Mouse (Mus musculus) Patski (cell line): ENCODE data around the gene Dhx34. TPM values are rescaled to one million over a fixed set of nuclear protein-coding genes. Genes with fewer than 3 reads are reported as not detected.

Experiments used
- ATAC-seq: fragments of 100-300 bp; one replicate; pipeline ENCODE4 v1.8.0; 2021
- CTCF ChIA-PET: fragments of 350-600 bp; sonication (Branson Sonifier 250); formaldehyde crosslinking; loops from one replicate; lab custom pipeline; 2022; ENCODE audit warnings: inconsistent platforms; lab: Charles Lee
- POLR2A ChIA-PET: fragments of 350-600 bp; sonication (Branson Sonifier 250); formaldehyde crosslinking; loops from one replicate; lab custom pipeline; 2022; ENCODE audit warnings: antibody characterized with exemption, inconsistent platforms; lab: Charles Lee
- DNase-seq: peaks from one replicate; pipeline ENCODE4 v3.0.0-alpha.2; 2011; ENCODE audit warnings: low read depth, low spot score
- H3K27me3 ChIP-seq: fragments of 371-371 bp; one replicate; pipeline ENCODE4 v1.5.1; 2021
- CTCF ChIP-seq: fragments of 100-300 bp; IDR thresholded peaks from one replicate; pipeline ENCODE4 v1.5.1; 2021
- in situ Hi-C: fragments of 300-500 bp; cut with MboI; formaldehyde crosslinking; loops from 3 replicates; pipeline ENCODE4 v1.11.1; 2018; ENCODE audit warnings: low pct_unique_long_range_greater_than_20kb, mixed read lengths
- polyA plus RNA-seq: library from polyadenylated mRNA; unstranded; gene quantifications from one replicate; pipeline ENCODE4 v1.2.3, GENCODE M21; 2021

Gene Dhx34
- polyA plus RNA-seq, 1 experiment from 2014 or later: 15.1 TPM

- ChIA-PET POLR2A (no interaction called here), CTCF (interaction anchor here (1.0 kb wide), 1 partner anchor 9 kb away, joined by 4 read pairs; no protein-coding TSS in a partner anchor)
- no peaks in the 10 kb centered on the region for H3K27me3 ChIP-seq
- in situ Hi-C loops: no loop called here
- ATAC-seq: no peak
- DNase-seq: no peak
- no peak for TF ChIP-seq CTCF
These were observed 32.4 kb upstream of the Dhx34 start for GRCm38 (mm10) chr7:16254195-16254594.

- TF ChIP-seq CTCF: no peak
- H3K27me3 ChIP-seq: no peaks in the 10 kb centered on the region
- DNase-seq (no peak), ATAC-seq (no peak)
- in situ Hi-C loops: no loop called here
- ChIA-PET CTCF (interaction anchor here (1.1 kb wide), 1 partner anchor 23 kb away, joined by 4 read pairs; no protein-coding TSS in a partner anchor), POLR2A (no interaction called here)
These were observed 28.9 kb upstream of the Dhx34 start for GRCm38 (mm10) chr7:16250687-16251086.

GRCm38 (mm10) chr7:16245958-16246357, 24.1 kb upstream of the Dhx34 start:
- ATAC-seq (no peak), DNase-seq (no peak)
- in situ Hi-C loops: no loop called here
- no peaks in the 10 kb centered on the region for H3K27me3 ChIP-seq
- ChIA-PET POLR2A (no interaction called here), CTCF (no interaction called here)
- no peak for TF ChIP-seq CTCF

- POLR2A ChIA-PET: no interaction called here
- ATAC-seq: no peak
These were observed 22.2 kb upstream of the Dhx34 start, which contains the start of gene C5ar2 for GRCm38 (mm10) chr7:16244067-16244466. Gene C5ar2, minus strand, starts transcription at chr7:16244154.

GRCm38 (mm10) chr7:16242198-16242597, 20.4 kb upstream of the Dhx34 start:
- ATAC-seq (no peak), DNase-seq (no peak)
- H3K27me3 ChIP-seq: no peaks in the 10 kb centered on the region
- in situ Hi-C loops: no loop called here
- CTCF ChIA-PET: interaction anchor here (1.0 to 1.6 kb wide), 2 partner anchors 16 to 50 kb away, joined by 3 to 4 read pairs; no protein-coding TSS in a partner anchor
- no peak for TF ChIP-seq CTCF
- POLR2A ChIA-PET: interaction anchor here (0.6 kb wide), 1 partner anchor 15 kb away, joined by 3 read pairs; no protein-coding TSS in a partner anchor

More at GRCm38 (mm10) chr7:16244067-16244466, 22.2 kb upstream of the Dhx34 start, which contains the start of gene C5ar2:
- no peaks in the 10 kb centered on the region for H3K27me3 ChIP-seq
- DNase-seq: no peak
- no peak for TF ChIP-seq CTCF
- CTCF ChIA-PET: no interaction called here
- in situ Hi-C loops: no loop called here

GRCm38 (mm10) chr7:16241787-16242186, 19.9 kb upstream of the Dhx34 start:
- in situ Hi-C loops: no loop called here
- DNase-seq: no peak
- no peak for TF ChIP-seq CTCF
- no peaks in the 10 kb centered on the region for H3K27me3 ChIP-seq
- ChIA-PET CTCF (interaction anchor here (1.0 to 1.6 kb wide), 2 partner anchors 13 to 49 kb away, joined by 3 to 4 read pairs; no protein-coding TSS in a partner anchor), POLR2A (no interaction called here)
- no peak for ATAC-seq

GRCm38 (mm10) chr7:16240978-16241303, 19.1 kb upstream of the Dhx34 start:
- no peak for ATAC-seq
- ChIA-PET CTCF (interaction anchor here (1.0 kb wide), 1 partner anchor 13 kb away, joined by 3 read pairs; no protein-coding TSS in a partner anchor), POLR2A (interaction anchor here (0.6 kb wide), 1 partner anchor 28 kb away, joined by 5 read pairs; no protein-coding TSS in a partner anchor)
- DNase-seq: no peak
- in situ Hi-C loops: no loop called here
- H3K27me3 ChIP-seq: no peaks in the 10 kb centered on the region
- TF ChIP-seq CTCF: no peak

DNA sequence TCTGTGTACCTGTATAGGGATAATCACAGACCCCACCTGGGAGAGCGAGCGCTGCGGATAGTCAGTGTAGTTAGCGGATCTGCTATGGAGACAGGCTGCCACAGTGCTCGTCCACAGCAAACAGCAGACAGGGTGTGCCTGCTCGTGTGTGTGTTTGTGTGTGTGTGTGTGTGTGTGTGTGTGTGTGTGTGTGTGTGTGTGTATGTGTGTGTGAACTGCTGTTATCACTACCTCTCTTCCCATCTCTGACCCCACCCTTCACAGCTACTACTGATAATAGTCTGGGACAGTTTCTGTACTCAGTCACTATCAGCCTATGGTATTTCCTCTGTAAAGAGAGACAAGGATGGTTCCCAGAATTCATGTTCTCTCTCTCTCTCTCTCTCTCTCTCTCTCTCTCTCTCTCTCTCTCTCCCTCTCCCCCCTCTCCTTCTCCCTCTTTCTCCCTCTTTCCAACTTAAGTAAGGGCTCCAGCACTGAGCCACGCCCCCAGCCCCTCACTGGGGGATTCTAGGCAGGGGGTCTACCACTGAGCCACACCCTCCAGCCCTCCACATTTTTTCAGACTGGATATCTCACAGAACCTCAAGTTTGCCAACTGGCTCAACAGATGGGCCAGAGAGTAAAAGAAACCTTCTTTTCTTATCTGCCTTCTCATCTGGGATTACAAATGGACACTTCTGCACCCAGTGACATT, 18.6 kb upstream of the Dhx34 start:
- CTCF ChIA-PET: no interaction called here
- TF ChIP-seq CTCF: no peak
- ATAC-seq (no peak), DNase-seq (no peak)
- POLR2A ChIA-PET: no interaction called here
- in situ Hi-C loops: no loop called here
- H3K27me3 ChIP-seq: no peaks in the 10 kb centered on the region

DNA sequence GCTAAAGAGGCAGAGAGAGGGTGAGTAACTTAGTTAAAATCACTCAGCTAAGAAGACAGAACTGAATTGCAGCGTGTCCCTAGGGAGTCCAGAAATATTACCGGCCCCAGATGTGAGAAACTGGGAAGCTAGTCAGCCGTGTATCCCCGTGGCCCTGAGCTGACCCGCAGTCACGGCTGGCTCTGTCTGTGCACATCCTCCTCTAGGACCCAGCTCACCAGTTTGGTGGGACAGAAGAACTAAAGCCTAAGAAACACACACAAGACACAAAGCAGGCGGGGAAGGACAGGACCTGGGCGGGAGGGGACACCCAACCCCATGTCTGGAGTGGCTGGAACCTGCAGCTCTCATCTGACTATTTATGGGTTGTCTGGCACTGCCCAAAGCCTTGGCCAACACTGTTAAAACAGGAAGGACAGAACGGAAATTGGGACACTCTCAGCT, 17.7 kb upstream of the Dhx34 start:
- in situ Hi-C loops: no loop called here

GRCm38 (mm10) chr7:16229869-16230268, 8.0 kb upstream of the Dhx34 start:
- no peak for DNase-seq
- H3K27me3 ChIP-seq: no peaks in the 10 kb centered on the region
- no peak for ATAC-seq
- ChIA-PET CTCF (interaction anchor here (2.1 kb wide), 1 partner anchor 33 kb away, joined by 9 read pairs; no protein-coding TSS in a partner anchor), POLR2A (interaction anchor here (0.6 kb wide), 1 partner anchor 34 kb away, joined by 6 read pairs; no protein-coding TSS in a partner anchor)
- no peak for TF ChIP-seq CTCF
- in situ Hi-C loops: no loop called here

More for the DNA sequence above, 17.7 kb upstream of the Dhx34 start:
- ChIA-PET CTCF (no interaction called here), POLR2A (no interaction called here)
- peak; percentile 52 for ATAC-seq
- TF ChIP-seq CTCF: no peak
- DNase-seq: no peak
- no peaks in the 10 kb centered on the region for H3K27me3 ChIP-seq

GRCm38 (mm10) chr7:16213986-16214385, 7.9 kb downstream of the Dhx34 start:
- in situ Hi-C loops: no loop called here
- ATAC-seq: no peak
- no peak for TF ChIP-seq CTCF
- ChIA-PET CTCF (interaction anchor here (0.8 to 1.2 kb wide), 3 partner anchors 9 to 49 kb away, joined by 3 to 5 read pairs (median 3); no protein-coding TSS in a partner anchor), POLR2A (no interaction called here)
- DNase-seq: no peak
- no peaks in the 10 kb centered on the region for H3K27me3 ChIP-seq
